Mouse (Mus musculus): Measurements from ENCODE around the gene Magel2.

Magel2 gene

DNA sequence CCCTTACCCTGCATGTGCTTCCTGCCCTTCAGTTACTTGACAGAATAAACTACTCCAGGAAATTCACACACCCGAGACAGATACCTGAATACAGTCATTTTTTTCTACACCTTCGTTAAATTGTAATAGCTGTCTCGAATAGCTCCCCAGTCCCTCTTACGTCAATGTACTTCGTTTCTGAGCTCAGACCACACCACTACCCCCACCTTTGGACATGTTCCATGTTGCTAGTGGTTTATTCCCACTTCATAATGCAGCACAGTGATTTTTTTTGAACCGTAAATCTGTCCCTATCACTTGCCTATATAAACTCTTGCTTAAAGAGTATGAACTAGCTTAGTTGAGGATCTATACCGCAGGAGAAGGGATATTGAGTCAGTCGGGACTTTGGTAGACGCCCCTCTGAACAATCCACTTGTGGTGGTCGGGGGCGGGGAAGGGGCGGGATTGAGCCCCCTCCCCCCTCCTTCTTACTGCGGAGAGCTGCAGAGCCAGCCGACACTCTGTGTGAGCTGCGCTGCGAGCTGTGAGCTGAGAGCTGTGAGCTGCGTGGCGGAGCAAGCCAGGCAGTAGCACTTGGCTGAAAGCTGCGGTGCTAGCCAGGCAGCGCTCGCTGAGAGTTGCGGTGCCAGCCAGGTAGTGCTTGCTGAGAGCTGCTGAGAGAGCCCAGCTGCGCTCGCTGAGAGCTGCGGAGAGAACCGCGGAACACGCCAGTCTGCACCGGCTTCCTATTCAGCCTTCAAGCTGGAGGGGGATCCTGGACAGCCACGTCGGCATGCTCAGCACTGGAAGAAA lies at the start of gene Magel2:
Gene Magel2 (plus strand): TSS at position 501 of the 795 bp plus-strand sequence.
- DNase-seq, result no peak

DNA sequence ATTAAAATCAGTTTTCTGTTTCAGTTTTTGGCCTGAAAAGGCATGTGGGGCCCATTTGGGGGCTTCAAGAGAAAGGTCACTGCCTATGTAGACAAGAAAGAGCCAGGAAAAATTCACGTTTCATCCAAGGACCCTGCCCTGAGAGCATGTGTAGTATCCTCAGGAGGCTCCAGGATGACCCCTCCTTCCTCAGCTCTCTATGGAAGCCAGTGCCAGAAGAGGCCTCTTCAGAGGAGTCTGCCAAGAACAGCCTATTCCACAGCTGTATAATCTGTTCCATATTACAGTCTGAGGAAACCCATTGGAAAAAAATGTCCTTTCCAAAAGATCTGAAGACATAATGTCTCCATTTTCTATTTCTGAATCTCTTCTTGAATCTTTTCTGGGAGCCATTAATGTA lies 31.4 kb upstream of the Magel2 start:
- DNase-seq, result no peak

DNA sequence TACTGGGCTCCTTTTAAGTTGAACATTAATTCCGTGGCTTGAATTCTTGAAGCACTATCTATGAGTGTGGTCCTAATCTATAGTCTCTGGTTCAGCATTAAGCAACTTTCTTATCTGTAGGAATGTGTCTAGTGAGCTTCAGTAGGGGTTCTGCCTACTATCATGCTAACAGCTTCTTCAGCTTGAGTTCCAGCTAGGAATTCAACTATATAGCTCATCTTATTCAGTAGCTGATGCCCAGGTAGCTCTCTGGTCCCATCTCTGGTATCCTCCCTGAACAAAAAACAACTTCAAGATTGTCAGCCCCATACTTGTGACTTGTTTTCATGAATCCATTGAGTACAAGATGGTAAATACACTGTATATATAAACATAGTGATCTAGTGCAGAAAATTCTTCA lies 30.5 kb upstream of the Magel2 start, which contains the start of gene Ndn:
Gene Ndn (plus strand): TSS at position 301 of the 400 bp plus-strand sequence.
- DNase-seq, result no peak

DNA sequence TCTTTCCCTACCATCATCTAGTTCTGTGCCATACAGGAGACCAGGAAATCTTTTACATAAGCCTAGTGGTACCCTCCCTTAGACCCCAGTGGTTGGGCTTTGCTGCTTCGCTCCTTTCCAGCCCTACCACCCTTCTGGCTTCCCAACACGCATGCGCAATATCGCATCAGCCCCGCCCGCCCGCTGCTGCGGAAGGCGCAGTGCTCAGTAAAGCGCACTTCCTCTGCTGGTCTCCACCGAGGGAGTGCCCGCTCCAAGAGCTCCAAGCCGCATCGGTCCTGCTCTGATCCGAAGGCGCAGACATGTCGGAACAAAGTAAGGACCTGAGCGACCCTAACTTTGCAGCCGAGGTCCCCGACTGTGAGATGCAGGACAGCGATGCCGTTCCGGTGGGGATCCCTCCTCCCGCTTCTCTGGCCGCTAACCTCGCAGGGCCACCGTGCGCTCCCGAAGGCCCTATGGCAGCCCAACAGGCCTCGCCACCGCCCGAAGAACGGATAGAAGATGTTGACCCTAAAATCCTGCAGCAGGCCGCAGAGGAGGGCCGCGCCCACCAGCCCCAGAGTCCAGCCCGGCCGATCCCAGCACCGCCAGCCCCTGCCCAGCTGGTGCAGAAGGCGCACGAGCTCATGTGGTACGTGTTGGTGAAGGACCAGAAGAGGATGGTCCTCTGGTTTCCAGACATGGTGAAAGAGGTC lies 28.6 kb upstream of the Magel2 start:
- DNase-seq, result peak; percentile 81

DNA sequence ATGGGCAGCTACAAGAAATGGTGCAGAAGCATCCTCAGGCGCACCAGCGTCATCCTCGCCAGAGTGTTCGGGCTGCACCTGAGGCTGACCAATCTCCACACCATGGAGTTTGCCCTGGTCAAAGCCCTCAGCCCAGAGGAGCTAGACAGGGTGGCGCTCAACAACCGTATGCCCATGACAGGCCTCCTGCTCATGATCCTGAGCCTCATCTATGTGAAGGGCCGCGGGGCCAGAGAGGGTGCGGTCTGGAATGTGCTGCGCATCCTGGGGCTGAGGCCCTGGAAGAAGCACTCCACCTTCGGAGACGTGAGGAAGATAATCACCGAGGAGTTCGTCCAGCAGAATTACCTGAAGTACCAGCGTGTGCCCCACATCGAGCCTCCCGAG lies 28.0 kb upstream of the Magel2 start:
- DNase-seq, result no peak

DNA sequence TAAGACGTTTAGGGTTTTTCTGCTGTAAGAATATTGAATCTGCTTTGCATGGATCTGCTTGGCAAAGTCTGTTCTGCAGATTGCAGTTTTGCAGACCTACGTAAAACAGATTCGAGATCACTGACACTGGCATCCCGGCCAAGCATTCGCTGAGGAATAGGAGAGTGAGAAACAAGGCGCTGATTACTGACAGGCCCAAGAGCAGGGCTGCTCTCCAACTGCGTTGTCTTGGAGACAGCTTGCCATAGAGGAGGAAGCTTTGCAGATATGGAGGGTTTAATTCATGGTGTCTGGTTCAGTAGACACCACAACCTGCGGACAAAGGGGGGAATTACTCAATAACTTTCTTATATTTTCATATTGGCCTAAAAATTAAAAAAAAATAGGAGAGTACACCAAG lies 25.5 kb upstream of the Magel2 start:
- no peak for DNase-seq

DNA sequence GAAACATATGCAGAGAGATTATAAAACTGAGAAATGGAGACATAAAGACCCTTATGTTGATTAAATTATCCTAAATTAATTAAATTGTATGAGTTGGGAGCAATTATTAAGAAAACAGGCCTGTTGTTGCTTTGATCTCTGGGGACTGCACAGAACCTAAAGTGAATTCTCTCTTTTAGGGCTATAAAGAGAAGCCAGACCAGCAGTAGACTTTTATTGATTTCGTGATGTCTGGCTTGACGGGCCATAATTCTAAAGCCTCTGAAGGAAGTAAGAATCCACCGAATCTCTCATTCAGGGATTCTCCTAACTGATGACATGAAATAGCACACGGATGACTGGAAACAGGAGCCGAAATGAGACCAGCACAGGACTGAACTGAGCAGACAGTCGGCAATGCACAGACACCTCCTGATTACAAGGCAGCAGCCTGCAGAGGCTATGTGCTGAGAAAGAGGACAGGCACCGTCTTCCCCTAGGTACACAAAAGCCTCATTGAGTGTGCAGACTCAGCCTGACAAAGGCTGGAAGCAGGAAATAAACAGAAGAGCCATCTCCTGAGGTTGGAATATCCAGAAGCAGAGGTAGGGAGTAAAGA lies 11.7 kb upstream of the Magel2 start:
- no peak for DNase-seq

DNA sequence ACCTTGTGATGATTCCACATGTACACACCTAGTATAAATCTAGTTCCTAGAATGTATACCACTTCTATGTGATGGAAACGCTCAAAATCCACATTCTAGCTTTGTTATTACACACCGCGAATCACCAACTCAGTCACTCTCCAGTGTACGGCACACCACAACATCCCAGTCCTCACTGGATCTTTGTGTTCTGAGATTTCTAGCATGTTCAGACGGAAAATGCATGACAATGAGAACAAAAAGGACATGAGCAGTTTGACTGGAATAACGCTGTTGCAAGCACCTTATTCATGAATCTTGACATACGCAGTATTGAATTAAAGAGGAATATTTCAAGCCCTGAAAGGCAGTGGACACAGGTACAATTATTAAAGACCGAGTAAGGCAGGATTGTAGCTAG lies 10.1 kb upstream of the Magel2 start:
- no peak for DNase-seq

DNA sequence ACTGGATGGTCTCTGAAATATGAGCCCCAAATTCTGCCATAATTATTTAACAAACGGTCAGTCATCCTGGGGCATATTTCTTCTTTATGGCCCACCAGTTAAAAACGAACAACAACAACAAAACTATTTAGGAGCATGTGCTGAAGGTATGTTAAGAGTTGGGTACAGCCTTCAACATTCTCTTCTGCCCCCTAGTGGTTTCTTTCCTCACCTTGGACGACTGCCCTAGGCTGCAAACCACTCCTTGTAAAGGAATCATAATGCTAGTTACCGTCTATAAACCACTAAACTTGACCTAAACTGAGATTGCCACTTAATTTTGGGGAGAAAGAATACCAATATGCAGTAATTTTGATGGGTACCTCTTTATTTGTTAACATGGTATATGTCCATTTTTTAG lies 1.2 kb upstream of the Magel2 start:
- DNase-seq, result no peak

DNA sequence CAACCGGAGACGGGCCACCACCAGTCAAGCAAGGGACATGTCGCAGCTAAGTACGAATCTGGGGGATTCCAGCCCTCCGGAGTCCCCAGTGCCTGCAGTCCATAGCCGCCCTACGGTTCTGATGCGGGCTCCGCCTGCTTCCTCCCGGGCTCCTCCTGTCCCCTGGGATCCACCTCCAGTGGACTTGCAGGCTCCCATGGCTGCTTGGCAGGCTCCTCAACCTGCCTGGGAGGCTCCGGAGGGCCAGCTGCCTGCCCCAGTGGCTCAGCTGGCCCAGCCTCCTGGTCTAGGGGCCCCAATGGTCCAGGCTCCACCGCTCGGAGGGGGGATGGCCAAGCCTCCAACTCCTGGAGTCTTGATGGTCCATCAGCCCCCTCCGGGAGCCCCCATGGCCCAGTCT lies 503 bp downstream of the Magel2 start:
- DNase-seq, result no peak

DNA sequence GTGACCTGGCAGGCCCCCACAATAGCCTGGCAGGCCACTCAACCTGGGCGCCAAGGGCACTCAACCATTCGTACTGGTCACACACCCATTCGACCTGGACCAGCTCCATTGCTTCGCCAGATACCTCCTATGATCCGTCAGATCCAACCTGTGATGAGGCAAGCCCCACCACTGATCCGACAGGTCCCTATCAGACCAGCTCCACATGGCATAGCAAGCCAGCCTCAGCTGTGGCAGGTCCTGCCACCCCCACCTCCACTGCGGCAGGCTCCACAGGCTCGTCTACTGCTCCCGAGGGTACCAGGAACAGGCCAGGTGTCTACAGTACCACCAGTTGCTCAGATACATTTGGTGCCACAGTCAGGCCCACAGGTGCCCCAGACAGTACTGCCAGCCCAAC lies 1.7 kb downstream of the Magel2 start:
- DNase-seq, result no peak

DNA sequence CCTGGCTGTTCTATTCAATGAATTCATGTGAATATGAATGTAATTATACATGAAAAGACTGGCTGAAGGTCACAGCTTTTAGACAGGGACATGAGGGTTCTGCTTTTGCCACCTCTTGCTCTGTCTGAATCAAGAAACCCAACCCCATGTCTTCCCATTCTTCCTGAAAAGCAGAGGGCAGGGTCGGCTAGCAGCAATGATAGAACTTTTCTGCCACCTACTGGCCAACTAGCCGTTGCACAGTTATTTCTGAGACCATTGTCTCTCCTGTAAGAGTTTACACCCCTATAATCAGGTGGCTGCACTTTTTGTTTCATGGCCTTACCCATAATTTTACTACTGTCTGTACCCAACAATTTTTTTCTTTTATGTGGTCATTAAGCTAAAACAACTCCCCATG lies 5.6 kb downstream of the Magel2 start:
- peak; percentile 30 for DNase-seq

DNA sequence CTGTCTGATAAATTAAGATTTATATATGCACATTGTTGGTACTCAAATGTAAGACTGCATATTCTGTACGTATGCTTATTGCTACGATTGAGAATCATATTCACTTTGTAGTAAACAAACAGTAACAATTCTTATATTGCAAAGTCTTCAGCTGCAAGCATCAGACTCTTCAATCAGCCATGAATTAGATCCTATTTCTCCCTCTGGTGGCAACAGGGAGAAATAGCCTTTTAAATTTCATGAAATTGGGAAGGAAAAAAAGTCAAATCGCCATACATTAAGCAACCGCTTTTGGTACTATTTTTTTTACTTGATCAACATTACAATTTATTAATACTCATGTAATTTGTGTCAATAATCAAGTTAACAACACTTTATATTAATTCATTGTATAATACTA lies 11.5 kb downstream of the Magel2 start:
- no peak for DNase-seq

DNA sequence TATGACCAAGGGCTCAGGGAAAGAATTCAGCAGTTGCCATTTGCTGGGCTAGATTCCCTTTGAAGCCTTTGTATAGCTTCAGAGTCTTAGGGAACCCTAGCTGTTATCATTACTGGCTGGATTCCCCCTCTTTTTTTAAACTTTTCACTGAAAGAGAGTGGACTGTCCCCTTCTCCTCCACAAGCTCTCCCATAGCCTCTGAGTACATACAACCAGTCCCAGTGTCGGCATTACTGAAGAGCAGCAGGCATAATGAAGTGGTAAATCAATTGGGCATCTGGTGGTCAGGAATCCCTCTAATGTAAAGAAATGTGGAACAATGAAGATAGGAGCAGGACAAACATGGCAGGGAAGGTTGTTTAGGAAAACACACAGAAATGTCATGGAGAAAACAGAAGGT lies 15.4 kb downstream of the Magel2 start:
- no peak for DNase-seq

DNA sequence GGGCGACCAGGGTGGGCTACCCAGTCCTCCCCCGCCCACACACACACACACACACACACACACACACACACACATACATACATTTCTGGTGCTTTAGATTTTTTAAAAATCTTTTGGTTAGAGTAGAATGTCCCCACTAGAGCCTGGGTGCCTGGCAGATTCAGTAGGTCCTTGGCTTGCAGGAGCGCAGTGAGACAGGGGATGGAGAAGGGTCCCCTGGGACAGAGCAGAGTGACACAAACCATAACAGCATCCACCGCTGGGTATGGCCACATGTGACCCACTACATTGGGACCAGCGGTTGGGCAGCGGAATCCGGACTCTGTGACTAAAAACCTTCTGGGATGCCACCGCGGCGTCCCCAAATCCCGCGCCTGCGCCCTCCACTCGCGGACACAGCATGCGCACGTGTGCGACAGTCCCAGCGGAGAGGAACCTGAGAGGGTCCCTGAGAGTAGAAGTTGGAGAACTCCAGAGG lies 29.8 kb downstream of the Magel2 start:
- DNase-seq, result no peak

DNA sequence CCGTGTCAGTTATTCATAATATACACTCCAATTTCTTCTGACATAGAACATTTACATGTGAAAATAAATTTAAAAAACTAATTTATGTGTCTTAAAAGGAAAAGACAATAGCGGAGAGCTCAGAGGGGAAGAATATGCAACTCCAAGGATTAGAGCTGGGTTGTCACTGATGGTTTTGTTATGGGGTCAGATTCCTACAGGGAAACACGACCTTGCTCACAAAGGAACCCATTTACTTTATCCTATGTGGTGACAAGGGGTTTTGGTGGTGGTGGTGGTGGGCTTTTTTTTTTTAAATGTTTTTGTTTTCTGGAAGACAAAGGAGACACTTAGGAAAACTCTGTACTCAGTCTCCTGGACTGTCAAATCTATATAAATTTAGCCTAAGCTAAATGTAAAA lies 31.0 kb downstream of the Magel2 start:
- no peak for DNase-seq

DNA sequence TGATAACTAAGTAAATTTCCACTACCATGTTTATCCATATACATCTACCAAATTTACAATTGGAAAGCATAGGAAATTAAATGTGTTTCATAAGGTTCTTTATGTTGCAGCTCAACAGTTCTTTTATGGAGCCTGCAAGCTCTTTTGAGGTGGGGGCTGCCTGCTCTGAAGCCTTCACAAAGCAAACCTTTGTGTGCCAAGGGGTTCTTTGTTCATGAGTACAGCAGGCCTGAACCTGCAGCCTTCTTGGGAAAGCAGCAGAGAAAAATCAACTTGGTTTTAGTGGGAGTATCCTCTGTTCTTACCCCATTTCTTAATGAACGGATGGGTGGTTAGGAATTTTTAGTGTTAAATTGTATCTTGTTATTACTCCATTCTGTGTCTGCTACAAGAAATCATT lies 38.4 kb downstream of the Magel2 start:
- DNase-seq, result no peak

DNA sequence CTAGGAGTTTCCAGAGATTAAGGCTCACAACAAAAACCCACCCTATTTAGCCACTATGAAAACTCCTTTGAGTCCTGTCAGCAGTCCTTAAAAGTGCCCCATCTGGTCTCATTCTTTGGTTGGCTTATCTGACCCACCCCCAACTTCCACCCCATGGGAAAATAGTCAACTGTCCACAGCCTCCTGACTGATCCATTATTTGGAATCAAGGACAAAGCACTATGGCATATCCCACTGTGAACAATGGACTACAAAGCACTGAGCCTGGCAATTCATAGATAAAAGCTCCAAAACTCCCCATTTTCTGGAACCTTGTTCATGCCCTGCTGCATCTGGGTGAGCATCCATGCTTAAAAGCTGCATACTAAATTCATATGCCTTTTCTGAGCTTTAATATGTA lies 39.4 kb downstream of the Magel2 start:
- no peak for DNase-seq

DNA sequence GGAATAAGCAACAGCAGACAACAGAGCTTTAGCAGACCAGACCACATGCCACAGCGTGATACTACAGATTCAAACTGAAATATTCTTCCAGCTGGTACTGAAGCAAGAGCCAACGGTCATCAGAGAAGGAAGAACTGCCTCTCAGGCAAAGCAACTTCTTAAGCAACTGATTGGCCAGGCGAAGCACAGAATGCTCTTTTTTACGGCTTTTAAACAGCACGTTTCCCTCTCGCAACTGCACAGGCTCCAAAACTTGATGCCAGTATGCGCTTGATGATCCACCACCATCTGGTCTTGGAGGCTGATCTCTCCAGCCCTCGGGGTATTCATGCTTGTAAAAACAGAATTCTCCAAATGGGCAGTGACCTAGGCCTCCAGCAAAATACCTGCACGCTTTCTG lies 41.5 kb downstream of the Magel2 start:
- DNase-seq, result no peak

DNA sequence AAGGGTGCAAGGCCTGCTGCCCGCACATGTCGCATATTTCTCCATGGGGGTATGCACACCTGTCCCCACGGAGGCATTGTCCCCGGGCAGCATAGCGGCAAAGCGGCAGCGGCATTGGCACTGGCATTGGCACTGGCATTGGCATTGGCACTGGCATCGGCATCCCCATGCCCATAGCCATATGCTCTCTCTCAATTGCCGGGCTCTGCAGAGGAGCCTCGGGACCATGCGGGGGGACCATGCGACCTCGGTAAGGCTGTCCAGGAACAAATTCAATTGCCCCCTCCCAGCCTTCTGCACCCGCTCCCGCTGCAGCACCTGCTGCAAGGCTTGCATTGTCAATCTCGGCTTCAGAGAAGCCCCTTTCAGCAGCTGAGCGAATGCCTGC lies 42.3 kb downstream of the Magel2 start:
- DNase-seq, result no peak

DNA sequence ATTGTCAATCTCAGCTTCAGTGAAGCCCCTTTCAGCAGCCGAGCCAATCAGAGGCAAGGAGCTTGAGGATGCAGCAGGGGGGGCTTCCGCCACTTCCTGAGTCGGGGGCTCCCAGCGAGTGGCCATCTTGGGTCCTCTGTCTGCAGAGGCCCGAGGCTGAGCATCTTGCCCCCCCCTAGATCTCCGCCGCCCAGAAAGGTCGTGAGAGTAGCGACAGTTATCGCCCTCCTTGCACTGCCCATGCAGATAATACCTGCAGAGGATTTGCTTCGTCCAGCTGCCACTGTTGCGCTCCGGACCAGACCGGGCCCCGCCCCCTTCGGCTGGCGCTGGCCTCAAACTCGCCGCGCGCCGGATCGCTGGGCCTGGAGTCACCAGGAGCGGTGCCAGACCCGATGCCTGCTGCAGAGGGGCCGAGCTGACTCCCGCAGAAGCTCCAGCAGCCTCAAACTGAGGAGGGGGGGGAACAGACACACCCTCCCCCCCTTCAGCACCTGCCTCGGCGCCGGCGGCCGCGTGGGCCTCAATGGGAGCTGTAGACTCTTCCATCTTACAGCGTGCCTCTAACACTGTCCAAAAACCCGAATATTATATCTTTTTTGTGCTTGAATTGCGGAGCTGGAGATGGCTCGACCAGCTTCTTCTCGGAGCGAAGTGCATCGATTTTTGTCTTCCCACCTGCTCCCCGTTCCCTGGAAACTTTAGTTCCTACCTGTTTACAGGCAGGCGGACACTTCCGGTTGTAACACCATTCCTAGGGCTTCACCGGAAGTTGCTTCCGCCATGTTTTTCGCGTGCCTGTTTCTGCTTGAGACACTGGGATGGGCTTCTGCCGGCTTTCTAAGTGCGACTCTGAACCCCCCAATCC lies 42.9 kb downstream of the Magel2 start, which contains the start of gene Mkrn3:
Gene Mkrn3 (minus strand): TSS at position 647 of the 868 bp plus-strand sequence.
- DNase-seq, result peak; percentile 7

DNA sequence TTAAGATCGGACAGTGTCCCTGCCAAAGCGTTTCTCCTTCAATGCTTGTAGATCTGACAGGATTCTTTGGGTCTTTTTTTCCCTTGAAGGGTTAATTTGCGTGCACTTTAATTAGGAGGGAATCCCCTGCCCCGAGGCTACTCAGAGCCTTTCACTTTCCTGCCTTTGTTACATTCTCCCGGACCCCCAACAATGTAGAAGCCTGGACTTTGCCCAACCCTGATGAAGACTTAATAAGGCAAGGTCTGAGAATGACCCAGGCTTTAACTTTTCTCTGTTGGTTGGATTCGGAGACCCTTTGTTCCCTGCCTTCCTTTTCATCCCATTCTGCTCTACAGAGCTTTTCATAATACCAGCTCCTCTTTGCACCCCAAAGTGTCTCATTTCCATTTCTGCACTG lies 43.8 kb downstream of the Magel2 start:
- no peak for DNase-seq

DNA sequence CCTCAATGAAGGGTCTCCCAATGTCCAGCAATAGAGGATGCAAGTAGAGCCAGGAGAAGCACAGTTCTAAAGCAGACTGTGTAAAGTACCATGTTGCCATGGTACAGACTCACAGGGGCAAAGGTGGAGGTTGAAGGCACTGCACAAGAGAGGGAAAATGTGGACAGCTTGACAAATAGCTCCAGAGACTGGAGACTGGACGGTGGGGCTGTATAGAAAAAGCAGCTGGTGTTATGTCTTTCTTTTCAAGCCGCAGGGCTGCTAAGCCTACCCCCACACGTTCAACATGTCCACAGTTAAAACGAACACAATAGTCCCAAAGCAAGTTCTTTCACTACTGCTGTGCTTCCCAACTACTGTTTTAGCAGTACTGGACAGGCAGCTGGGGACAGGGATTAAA lies 46.4 kb downstream of the Magel2 start:
- DNase-seq, result no peak

All from cerebellum, adult 9-10 months (tissue).